Mouse (Mus musculus): ENCODE measurements around the gene Eif3k. TPM values are rescaled to one million over a fixed set of nuclear protein-coding genes. Genes with fewer than 3 reads are reported as not detected.
A peak's percentile ranks its signal among the peaks of the same experiment; 100 is the strongest.
"Not testable (repeated sequence)": the region's sequence is repeated elsewhere in the genome, so short reads cannot be mapped to it uniquely, and the experiment has no call there.

Gene Eif3k
- polyA plus RNA-seq, 1 experiment from 2014 or later, result 283 TPM

DNA sequence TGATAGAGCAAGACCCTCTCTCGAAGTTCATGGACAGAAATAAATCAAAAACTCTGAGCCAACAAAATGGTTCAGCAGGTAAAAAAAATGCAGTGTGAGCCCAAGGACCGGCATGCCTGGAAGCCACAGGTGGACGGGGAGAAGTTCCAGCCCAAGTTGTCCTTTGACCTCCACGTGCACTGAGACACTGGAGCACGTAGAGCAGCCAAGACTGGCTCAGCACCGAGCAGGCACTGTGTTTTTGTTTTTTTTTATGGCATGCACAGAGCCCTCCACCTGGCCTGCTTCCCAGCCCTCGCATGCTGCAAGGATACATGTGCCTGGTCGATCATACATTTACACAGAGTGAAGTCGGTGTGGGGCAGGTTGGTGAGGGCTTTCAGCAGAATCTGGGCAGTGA, 4.1 kb downstream of the Eif3k start:
- Histone ChIP-seq H3K4me1 (ENCODE audit: control insufficient read depth, insufficient read depth, low read length) (peaks cover 8% of the 10 kb centered on the region), H3K4me3 (ENCODE audit: low read length) (no peak overlapping the region), H3K9ac (ENCODE audit: low read length) (no peak overlapping the region), H3K27me3 (ENCODE audit: control insufficient read depth, insufficient read depth, low read length) (no peaks in the 10 kb centered on the region), H3K36me3 (ENCODE audit: control insufficient read depth, insufficient read depth) (peaks cover 45% of the 10 kb centered on the region), H3K9me3 (replicated peaks; ENCODE audit: control insufficient read depth, low read length) (no peaks in the 10 kb centered on the region), H3K4me2 (ENCODE audit: low read depth, low read length) (no peak overlapping the region), H3K27ac (ENCODE audit: low read length) (no peak overlapping the region)
- no peak for ATAC-seq (replicated peaks; ENCODE audit: extremely low read depth, insufficient read depth, low FRiP score)
- WGBS, result 70% methylated on average over 9 of the region's 9 CpGs

DNA sequence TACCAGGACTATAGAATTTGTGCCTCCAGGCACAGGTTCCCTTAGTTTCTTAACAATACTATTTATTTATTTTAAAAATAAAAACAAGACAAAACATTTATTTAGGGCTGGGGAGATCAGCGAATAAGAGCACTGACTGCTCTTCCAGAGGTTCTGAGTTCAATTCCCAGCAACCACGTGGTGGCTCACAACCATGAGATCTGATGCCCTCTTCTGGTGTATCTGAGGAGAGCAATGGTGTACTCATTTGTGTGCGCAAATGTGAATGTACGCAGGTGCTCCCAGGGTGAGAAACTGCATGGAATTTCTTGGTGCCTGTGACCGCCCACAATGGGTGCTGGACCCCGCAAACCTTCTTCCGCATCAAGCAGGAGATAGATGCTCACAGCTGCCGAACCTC, 8.6 kb downstream of the Eif3k start:
- WGBS, result 78% methylated on average over 8 of the region's 8 CpGs
- Histone ChIP-seq H3K27me3 (ENCODE audit: control insufficient read depth, insufficient read depth, low read length) (no peaks in the 10 kb centered on the region), H3K36me3 (ENCODE audit: control insufficient read depth, insufficient read depth) (peaks cover 35% of the 10 kb centered on the region), H3K4me1 (ENCODE audit: control insufficient read depth, insufficient read depth, low read length) (peaks cover 17% of the 10 kb centered on the region), H3K9me3 (replicated peaks; ENCODE audit: control insufficient read depth, low read length) (no peaks in the 10 kb centered on the region), H3K4me3 (ENCODE audit: low read length) (no peak overlapping the region), H3K4me2 (ENCODE audit: low read depth, low read length) (no peak overlapping the region), H3K9ac (ENCODE audit: low read length) (no peak overlapping the region), H3K27ac (ENCODE audit: low read length) (no peak overlapping the region)
- no peak for ATAC-seq (replicated peaks; ENCODE audit: extremely low read depth, insufficient read depth, low FRiP score)

DNA sequence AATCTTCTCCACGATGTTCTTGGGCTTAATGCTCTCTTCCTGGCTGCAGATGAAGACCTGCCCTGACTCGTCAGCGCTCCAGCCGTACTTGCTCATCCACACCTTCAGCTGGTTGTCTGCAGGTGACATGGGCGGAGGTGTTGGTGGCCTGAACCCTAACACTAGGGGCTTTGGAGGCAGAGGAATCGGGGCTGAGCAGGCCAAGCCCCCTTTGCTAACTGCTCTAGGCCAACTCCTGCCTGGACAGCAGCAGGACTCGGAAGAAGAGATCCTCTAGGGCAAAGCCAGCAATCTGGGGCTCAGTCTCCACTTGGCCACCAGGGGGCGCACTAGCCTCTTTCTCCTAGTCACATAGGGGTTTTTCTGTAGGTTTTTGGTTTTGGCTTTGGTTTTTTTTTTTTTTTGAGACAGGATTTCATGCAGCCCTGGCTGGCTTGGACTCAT, 9.1 kb downstream of the Eif3k start:
- no peaks in the 10 kb centered on the region for H3K27me3 ChIP-seq (ENCODE audit: control insufficient read depth, insufficient read depth, low read length)
- 59% methylated on average over 8 of the region's 8 CpGs for WGBS
- H3K36me3 ChIP-seq (ENCODE audit: control insufficient read depth, insufficient read depth), result peaks cover 33% of the 10 kb centered on the region
- ATAC-seq (replicated peaks; ENCODE audit: extremely low read depth, insufficient read depth, low FRiP score), result no peak
- H3K9ac ChIP-seq (ENCODE audit: low read length), result 0 out of 2 replicates have a peak overlapping the region, but pooled peaks have one; percentile 6
- no peak overlapping the region for H3K4me3 ChIP-seq (ENCODE audit: low read length)
- H3K4me1 ChIP-seq (ENCODE audit: control insufficient read depth, insufficient read depth, low read length), result peaks cover 17% of the 10 kb centered on the region
- peak overlapping the region; percentile 89 for H3K27ac ChIP-seq (ENCODE audit: low read length)
- no peak overlapping the region for H3K4me2 ChIP-seq (ENCODE audit: low read depth, low read length)
- no peaks in the 10 kb centered on the region for H3K9me3 ChIP-seq (replicated peaks; ENCODE audit: control insufficient read depth, low read length)

DNA sequence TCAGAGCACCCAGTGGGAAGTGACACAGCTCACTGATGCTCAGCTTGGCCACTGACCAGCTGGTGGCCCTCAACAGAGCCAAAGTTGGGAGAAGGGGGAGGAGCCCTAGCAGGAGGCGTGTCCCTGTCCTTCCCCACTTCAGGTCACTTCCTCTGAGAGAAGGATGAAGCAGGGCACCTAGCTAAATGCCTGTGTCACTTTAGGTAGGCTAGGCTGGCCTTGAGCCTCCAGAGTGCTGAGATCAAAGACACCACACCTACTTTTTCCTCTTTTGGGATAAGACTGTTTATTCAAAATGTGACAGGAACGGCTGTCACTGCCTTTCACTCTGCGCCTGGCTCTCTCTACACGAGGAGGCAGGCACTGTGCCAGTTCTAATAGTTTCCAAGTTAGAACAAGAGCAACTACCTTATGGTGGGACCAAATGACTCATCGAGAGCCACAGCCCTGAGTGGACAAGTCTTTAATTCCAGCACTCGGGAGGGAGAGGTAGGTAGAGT, 9.8 kb downstream of the Eif3k start:
- peaks cover 25% of the 10 kb centered on the region for H3K36me3 ChIP-seq (ENCODE audit: control insufficient read depth, insufficient read depth)
- H3K4me3 ChIP-seq (ENCODE audit: low read length), result no peak overlapping the region
- no peaks in the 10 kb centered on the region for H3K9me3 ChIP-seq (replicated peaks; ENCODE audit: control insufficient read depth, low read length)
- no peaks in the 10 kb centered on the region for H3K27me3 ChIP-seq (ENCODE audit: control insufficient read depth, insufficient read depth, low read length)
- peak overlapping the region; percentile 43; the same call in 1 of the 2 replicates for H3K9ac ChIP-seq (ENCODE audit: low read length)
- H3K4me2 ChIP-seq (ENCODE audit: low read depth, low read length), result 0 out of 2 replicates have a peak overlapping the region, but pooled peaks have one; percentile 4
- H3K27ac ChIP-seq (ENCODE audit: low read length), result peak overlapping the region; percentile 89
- peaks cover 17% of the 10 kb centered on the region for H3K4me1 ChIP-seq (ENCODE audit: control insufficient read depth, insufficient read depth, low read length)
- 22% methylated on average over 6 of the region's 6 CpGs for WGBS
- peak; percentile 73 for ATAC-seq (replicated peaks; ENCODE audit: extremely low read depth, insufficient read depth, low FRiP score)

DNA sequence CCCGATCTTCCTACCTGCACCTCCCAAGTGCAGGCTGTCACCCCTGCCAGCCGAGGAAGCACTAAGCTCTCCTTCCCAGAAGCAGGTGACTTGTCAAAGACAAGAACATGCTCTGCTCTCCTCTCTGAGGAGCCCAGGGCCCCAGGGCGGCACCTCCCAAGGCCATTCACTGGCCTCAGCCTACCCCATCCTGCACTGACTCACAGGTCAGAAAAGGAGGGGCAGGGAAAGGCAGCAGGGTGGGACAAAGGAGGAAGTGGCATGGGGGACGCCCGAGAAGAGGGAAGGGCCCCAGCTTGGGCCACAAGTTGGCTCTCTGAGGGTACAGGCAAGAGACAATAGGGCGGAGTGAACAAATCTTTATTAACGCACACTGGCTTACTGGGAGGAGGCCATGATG, 10.6 kb downstream of the Eif3k start:
- no peak overlapping the region for H3K4me3 ChIP-seq (ENCODE audit: low read length)
- no peak overlapping the region for H3K4me2 ChIP-seq (ENCODE audit: low read depth, low read length)
- WGBS, result 84% methylated on average over 7 of the region's 7 CpGs
- H3K27ac ChIP-seq (ENCODE audit: low read length), result peak overlapping the region; percentile 89
- no peaks in the 10 kb centered on the region for H3K27me3 ChIP-seq (ENCODE audit: control insufficient read depth, insufficient read depth, low read length)
- H3K4me1 ChIP-seq (ENCODE audit: control insufficient read depth, insufficient read depth, low read length), result peaks cover 17% of the 10 kb centered on the region
- H3K9ac ChIP-seq (ENCODE audit: low read length), result 0 out of 2 replicates have a peak overlapping the region, but pooled peaks have one; percentile 6
- peaks cover 19% of the 10 kb centered on the region for H3K36me3 ChIP-seq (ENCODE audit: control insufficient read depth, insufficient read depth)
- H3K9me3 ChIP-seq (replicated peaks; ENCODE audit: control insufficient read depth, low read length), result no peaks in the 10 kb centered on the region
- ATAC-seq (replicated peaks; ENCODE audit: extremely low read depth, insufficient read depth, low FRiP score), result no peak

DNA sequence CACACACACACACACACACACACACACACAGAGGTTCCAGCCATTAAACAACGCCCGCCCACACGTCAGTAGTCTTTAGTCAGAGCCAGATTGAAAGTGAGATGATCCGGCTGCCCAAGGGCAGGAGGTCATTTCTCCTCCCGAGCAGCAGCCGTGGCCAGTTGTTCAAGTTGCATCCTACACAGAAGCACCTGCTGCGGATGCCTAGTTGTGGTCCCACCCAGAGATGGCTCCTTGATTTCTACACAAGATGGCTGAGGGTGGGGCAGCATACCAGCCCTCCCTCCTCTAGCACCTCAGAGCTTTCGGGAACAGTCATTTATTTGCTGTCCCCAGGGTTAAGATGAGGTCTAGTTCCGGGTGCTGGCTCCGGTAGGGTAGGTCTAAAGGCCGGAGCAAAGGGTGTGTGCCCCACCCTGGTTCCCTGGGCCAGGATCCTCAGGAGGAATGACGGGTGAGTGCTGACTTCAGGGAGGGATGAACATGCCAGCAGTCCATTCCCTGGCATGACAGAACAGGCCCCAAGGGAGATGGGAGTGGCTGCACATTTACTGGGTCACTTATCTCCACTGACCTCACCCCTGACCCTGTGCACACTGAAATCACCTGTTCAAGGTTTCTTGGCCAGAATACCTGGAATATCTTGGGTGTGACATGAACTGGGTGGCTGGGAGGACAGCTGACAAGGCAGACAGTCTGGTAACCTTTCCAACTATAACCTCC, 11.8 kb downstream of the Eif3k start:
- Histone ChIP-seq H3K9me3 (replicated peaks; ENCODE audit: control insufficient read depth, low read length) (no peaks in the 10 kb centered on the region), H3K4me1 (ENCODE audit: control insufficient read depth, insufficient read depth, low read length) (peaks cover 17% of the 10 kb centered on the region), H3K36me3 (ENCODE audit: control insufficient read depth, insufficient read depth) (peaks cover 19% of the 10 kb centered on the region), H3K4me3 (ENCODE audit: low read length) (no peak overlapping the region), H3K27me3 (ENCODE audit: control insufficient read depth, insufficient read depth, low read length) (no peaks in the 10 kb centered on the region), H3K9ac (ENCODE audit: low read length) (no peak overlapping the region), H3K27ac (ENCODE audit: low read length) (no peak overlapping the region), H3K4me2 (ENCODE audit: low read depth, low read length) (no peak overlapping the region)
- no peak for ATAC-seq (replicated peaks; ENCODE audit: extremely low read depth, insufficient read depth, low FRiP score)
- WGBS, result 55% methylated on average over 12 of the region's 12 CpGs

DNA sequence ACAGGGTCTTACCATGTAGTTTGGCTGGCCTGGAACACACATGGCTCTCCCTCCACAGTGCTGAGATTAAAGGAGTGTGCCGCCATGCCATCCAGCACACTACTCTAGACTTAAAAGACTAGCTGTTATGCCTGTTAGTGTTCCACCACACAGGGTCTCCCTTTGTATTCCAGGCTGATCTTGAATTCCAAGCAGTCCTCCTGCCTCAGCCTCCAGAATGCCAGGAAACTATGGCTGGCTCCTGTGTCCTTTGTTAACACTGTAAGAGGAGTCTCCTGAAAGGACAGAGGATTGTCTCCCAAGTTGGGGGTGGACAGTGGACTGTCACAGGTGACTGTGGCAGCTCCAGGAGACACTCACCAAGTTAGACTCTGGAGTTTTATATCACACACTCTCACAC, 12.4 kb downstream of the Eif3k start:
- ATAC-seq (replicated peaks; ENCODE audit: extremely low read depth, insufficient read depth, low FRiP score), result no peak
- peaks cover 17% of the 10 kb centered on the region for H3K4me1 ChIP-seq (ENCODE audit: control insufficient read depth, insufficient read depth, low read length)

DNA sequence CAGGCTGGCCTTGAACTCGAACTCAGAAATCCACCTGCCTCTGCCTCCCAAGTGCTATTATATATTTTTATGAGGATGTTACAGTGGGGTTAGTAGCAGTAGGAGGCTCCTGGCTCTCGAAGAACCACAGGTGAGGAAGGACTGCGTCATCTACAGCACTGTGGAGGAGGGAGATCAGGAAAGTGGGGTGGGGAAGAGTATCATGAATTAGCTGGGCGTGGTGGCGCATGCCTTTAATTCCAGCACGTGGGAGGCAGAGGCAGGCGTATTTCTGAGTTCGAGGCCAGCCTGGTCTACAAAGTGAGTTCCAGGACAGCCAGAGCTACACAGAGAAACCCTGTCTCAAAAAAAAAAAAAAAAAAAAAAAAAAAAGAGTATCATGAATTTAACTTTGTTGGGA, 13.5 kb downstream of the Eif3k start:
- 90% methylated on average over 8 of the region's 8 CpGs for WGBS

More for the DNA sequence above, 12.4 kb downstream of the Eif3k start:
- H3K36me3 ChIP-seq (ENCODE audit: control insufficient read depth, insufficient read depth), result peaks cover 15% of the 10 kb centered on the region
- H3K4me2 ChIP-seq (ENCODE audit: low read depth, low read length), result no peak overlapping the region
- H3K9me3 ChIP-seq (replicated peaks; ENCODE audit: control insufficient read depth, low read length), result no peaks in the 10 kb centered on the region
- 73% methylated on average over 1 of the region's 1 CpGs for WGBS
- no peaks in the 10 kb centered on the region for H3K27me3 ChIP-seq (ENCODE audit: control insufficient read depth, insufficient read depth, low read length)
- H3K4me3 ChIP-seq (ENCODE audit: low read length), result no peak overlapping the region
- H3K9ac ChIP-seq (ENCODE audit: low read length), result no peak overlapping the region
- no peak overlapping the region for H3K27ac ChIP-seq (ENCODE audit: low read length)

DNA sequence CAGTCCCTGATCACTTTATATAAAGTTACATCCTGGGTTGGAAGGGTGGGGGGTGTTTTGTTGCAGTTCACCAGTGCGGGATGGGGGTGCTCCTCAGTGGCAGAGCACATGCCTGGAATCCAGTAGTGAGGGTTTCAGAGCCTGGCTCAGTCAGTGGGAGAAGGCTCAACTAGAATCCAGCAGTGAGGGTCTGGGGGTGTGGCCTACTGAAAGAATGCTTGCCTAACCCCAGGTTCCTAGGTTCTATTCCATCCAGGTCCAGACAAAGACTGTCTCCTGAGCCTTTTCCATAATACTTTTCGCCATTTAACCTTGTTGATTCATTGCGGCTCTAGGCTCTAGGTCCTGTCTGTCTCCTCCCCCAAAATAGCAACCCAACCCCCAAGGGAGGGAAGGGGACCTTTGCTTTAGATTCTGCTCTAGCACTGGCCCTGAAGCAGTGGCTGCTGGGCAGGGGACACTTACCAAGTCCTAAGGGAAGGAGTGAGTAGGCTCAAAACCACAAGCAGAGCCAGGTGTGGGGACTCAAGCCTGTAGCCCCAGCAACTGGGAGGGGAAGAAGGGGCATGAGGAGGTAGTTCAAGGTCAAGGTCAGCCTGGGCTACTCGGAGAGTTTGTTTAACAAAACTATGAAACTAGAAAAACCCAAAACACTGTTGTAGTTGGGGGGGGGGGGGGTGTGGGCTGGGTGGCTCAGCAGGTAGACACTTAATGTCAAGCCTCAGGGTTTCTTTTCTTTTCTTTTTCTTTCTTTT, 14.7 kb downstream of the Eif3k start:
- WGBS, result 59% methylated on average over 4 of the region's 4 CpGs
- Histone ChIP-seq H3K27me3 (ENCODE audit: control insufficient read depth, insufficient read depth, low read length) (no peaks in the 10 kb centered on the region), H3K4me2 (ENCODE audit: low read depth, low read length) (no peak overlapping the region), H3K36me3 (ENCODE audit: control insufficient read depth, insufficient read depth) (0 out of 2 replicates have a peak, but pooled peaks cover 4% of the 10 kb centered on the region), H3K27ac (ENCODE audit: low read length) (no peak overlapping the region), H3K4me3 (ENCODE audit: low read length) (no peak overlapping the region), H3K4me1 (ENCODE audit: control insufficient read depth, insufficient read depth, low read length) (peaks cover 12% of the 10 kb centered on the region), H3K9me3 (replicated peaks; ENCODE audit: control insufficient read depth, low read length) (no peaks in the 10 kb centered on the region), H3K9ac (ENCODE audit: low read length) (0 out of 2 replicates have a peak overlapping the region, but pooled peaks have one; percentile 4)
- ATAC-seq (replicated peaks; ENCODE audit: extremely low read depth, insufficient read depth, low FRiP score), result no peak

More for the DNA sequence above, 13.5 kb downstream of the Eif3k start:
- not testable (repeated sequence) for H3K4me2 ChIP-seq (ENCODE audit: low read depth, low read length); H3K27ac ChIP-seq (ENCODE audit: low read length); H3K9ac ChIP-seq (ENCODE audit: low read length); H3K4me3 ChIP-seq (ENCODE audit: low read length); H3K9me3 ChIP-seq (replicated peaks; ENCODE audit: control insufficient read depth, low read length); H3K27me3 ChIP-seq (ENCODE audit: control insufficient read depth, insufficient read depth, low read length); ATAC-seq (replicated peaks; ENCODE audit: extremely low read depth, insufficient read depth, low FRiP score); H3K36me3 ChIP-seq (ENCODE audit: control insufficient read depth, insufficient read depth)
- H3K4me1 ChIP-seq (ENCODE audit: control insufficient read depth, insufficient read depth, low read length), result peaks cover 17% of the 10 kb centered on the region
